Mouse (Mus musculus): ENCODE measurements around the gene Tepp. TPM values are rescaled to one million over a fixed set of nuclear protein-coding genes. Genes with fewer than 3 reads are reported as not detected.

The Tepp gene
- polyA plus RNA-seq, 1 experiment from 2014 or later: not detected

DNA sequence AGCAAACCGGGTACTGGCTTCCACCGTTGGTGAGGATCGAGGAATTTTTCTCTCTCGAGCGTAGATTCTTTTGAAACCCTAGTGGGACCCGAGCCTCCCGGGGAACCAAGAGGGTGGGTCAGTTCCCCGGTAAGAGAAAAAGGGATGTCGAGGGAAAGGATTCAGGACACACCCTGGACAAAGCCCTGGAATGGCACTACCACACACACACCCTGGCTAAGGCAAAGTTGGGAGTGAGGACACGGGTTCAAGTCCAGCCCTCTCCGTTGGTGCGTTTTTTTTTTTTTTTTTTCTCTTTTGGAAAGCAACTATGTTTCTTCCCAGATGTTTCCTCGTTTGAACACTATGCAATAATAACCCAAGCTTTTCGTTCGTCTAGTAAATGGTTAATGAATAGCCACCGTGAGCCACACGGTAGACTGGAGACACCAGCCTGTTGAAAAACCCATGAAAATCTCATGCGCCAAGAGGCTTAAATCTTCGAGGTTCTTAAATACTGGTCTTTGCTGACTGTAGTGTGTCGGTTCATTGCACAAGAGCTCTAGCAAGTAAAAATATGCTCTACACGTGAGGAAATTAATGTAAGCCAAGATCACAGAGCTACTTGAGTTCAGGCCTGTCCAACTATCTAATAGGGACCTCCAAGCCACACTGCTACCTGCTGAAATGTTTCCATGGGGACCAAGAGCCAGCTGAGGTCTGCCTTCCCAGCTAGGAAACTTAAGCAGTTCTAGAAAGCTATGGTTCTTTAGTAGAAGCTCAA, 22.3 kb downstream of the Tepp start:
- H3K4me3 ChIP-seq: peak overlapping the region; percentile 76
- no peak for DNase-seq (ENCODE audit: low spot score)
- H3K9me3 ChIP-seq: no peaks in the 10 kb centered on the region
- peaks cover 48% of the 10 kb centered on the region for H3K36me3 ChIP-seq
- 32% methylated on average over 21 of the region's 21 CpGs for WGBS
- no peaks in the 10 kb centered on the region for H3K27me3 ChIP-seq (ENCODE audit: insufficient read depth, poor library complexity, severe bottlenecking)
- peaks cover 38% of the 10 kb centered on the region for H3K4me1 ChIP-seq (replicated peaks)
- H3K27ac ChIP-seq: peak overlapping the region; percentile 94

DNA sequence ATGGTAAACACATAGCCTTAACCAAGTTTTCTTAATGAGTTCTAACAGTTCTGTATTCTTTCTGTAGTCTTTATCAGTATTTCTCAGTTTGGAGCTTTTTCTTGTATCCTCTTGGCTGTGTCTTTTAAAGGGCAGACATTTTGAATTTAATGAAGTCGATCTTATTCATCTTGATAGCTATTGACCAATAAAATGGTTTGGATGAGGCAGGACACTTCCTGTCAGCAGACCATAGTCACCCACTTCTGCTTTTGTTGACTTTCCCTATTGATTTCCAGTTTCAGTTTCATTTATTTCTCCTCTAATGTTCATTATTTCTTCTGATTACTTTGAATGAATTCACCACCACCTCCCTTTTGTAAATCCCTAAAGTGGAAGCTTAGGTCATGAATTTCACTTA, 25.3 kb downstream of the Tepp start:
- WGBS: 97% methylated on average over 1 of the region's 1 CpGs
- Histone ChIP-seq H3K27ac (no peak overlapping the region), H3K27me3 (ENCODE audit: insufficient read depth, poor library complexity, severe bottlenecking) (no peaks in the 10 kb centered on the region), H3K4me1 (replicated peaks) (peaks cover 19% of the 10 kb centered on the region), H3K36me3 (peaks cover 51% of the 10 kb centered on the region), H3K4me3 (no peak overlapping the region), H3K9me3 (no peaks in the 10 kb centered on the region)
- DNase-seq (ENCODE audit: low spot score): no peak

DNA sequence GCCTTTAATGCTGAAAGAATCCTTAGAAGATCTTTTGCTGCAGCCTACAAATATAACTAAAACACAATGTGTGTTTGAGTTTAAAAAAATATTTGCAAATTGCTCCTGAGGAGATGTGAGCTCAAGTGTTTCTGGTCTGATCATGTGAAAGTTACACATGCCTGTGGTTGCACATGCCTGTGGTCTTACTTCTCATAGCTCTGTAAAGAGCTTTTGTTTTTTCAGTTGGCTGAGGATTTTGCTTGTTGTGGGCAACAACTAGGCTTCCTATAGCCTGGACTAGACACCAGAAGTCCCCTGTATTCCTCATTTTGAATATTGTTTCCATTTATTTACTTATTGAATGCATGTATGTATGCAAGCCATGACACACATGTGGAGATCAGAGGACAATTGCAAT, 26.0 kb downstream of the Tepp start:
- DNase-seq (ENCODE audit: low spot score): no peak
- H3K36me3 ChIP-seq: peaks cover 58% of the 10 kb centered on the region

DNA sequence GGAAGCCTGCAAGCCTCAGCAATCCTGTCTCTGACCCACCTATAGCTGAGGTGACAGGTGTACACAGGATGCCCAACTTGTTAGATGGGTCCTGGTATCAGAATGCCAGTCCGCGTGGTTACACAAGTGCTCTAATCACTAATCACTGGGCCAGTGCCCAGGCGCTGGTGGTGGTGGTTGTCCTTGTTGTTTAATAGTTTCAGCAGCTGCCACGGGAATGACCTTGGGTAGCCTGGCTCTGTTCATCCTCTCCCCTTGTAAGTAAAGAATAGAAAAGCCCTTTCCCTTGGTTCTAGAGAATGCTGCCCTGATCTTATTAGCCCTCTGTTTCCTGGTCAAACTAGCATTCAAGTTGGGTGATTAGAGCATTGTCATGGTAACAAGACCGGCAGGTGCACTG, 31.4 kb downstream of the Tepp start:
- WGBS: 66% methylated on average over 5 of the region's 5 CpGs
- H3K36me3 ChIP-seq: peaks cover 74% of the 10 kb centered on the region

More for the DNA sequence above, 26.0 kb downstream of the Tepp start:
- Histone ChIP-seq H3K27me3 (ENCODE audit: insufficient read depth, poor library complexity, severe bottlenecking) (no peaks in the 10 kb centered on the region), H3K27ac (no peak overlapping the region), H3K4me3 (no peak overlapping the region), H3K9me3 (no peaks in the 10 kb centered on the region), H3K4me1 (replicated peaks) (peaks cover 14% of the 10 kb centered on the region)

DNA sequence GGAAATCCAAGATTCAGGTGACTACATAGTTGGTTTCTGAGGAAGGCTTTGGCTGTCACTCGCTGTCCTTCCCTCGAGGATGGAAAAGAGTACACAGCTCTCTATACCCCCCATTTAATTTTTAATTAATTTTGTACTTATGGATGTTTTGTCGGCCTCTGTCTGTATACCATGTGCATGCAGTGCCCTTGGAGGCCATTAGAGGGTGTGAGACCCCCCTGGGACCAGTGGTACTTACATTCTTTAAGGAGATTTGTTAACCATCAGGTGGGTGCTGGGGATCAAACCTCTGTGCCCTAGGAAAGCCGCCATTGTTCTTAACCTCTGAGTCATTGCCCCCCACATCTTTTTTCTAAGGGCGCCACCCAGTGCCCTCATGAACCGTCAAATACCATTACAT, 34.3 kb downstream of the Tepp start:
- H3K4me3 ChIP-seq: no peak overlapping the region
- H3K36me3 ChIP-seq: peaks cover 52% of the 10 kb centered on the region
- H3K27ac ChIP-seq: no peak overlapping the region
- DNase-seq (ENCODE audit: low spot score): no peak
- peaks cover 10% of the 10 kb centered on the region for H3K4me1 ChIP-seq (replicated peaks)
- H3K27me3 ChIP-seq (ENCODE audit: insufficient read depth, poor library complexity, severe bottlenecking): peaks cover 11% of the 10 kb centered on the region; the same call in 1 of the 2 replicates
- WGBS: 76% methylated on average over 6 of the region's 6 CpGs
- no peaks in the 10 kb centered on the region for H3K9me3 ChIP-seq

More for the DNA sequence above, 31.4 kb downstream of the Tepp start:
- H3K9me3 ChIP-seq: no peaks in the 10 kb centered on the region
- no peaks in the 10 kb centered on the region for H3K27me3 ChIP-seq (ENCODE audit: insufficient read depth, poor library complexity, severe bottlenecking)
- no peak for DNase-seq (ENCODE audit: low spot score)
- H3K4me3 ChIP-seq: no peak overlapping the region
- no peaks in the 10 kb centered on the region for H3K4me1 ChIP-seq (replicated peaks)
- no peak overlapping the region for H3K27ac ChIP-seq

DNA sequence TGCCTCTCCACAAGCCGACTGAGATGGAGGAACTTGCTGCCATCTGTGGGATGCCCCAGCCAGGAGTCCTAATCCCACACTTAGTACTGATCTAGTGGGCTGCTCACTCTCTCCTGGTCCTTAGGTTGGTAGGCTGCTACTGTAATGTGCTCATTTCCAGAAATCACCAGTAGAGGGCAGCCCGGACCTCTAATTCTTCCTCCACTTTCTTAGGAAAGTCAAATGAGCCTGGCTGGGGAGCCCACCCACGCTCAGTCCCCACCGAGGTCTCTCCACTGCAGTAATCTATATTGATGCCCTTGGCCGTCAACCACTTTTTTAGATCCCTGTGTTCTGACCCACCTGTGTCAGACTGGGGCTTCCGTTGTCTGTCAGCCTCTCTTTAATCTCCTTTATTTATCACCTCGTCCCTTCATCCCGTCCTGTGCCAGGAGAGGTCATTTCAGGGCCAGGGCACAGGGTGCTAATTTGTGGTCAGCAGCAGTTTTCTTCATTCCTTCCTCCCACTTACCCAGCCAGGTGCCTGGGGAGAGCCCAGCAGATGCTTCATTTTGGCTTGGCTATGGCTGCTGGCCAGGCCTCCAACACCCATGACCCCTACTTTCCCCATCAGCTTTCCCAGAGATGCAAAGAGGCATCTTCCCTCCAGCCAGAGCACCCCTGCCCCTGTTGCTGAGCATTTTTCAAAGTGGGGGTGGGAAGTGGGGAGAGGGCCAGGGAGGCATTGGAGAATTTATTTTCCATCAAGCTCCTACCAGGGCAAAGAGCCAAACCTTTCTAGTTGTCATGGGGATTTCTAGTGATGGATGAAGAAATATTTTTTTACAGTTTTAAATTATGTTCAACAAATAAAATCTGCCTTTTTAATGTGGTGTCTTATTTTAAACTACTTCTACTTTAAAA, 36.5 kb downstream of the Tepp start:
- Histone ChIP-seq H3K36me3 (peaks cover 32% of the 10 kb centered on the region), H3K27ac (no peak overlapping the region), H3K4me3 (no peak overlapping the region), H3K27me3 (ENCODE audit: insufficient read depth, poor library complexity, severe bottlenecking) (peaks cover 31% of the 10 kb centered on the region), H3K9me3 (no peaks in the 10 kb centered on the region), H3K4me1 (replicated peaks) (peaks cover 21% of the 10 kb centered on the region)
- WGBS: 37% methylated on average over 8 of the region's 8 CpGs
- DNase-seq (ENCODE audit: low spot score): peak; percentile 76

DNA sequence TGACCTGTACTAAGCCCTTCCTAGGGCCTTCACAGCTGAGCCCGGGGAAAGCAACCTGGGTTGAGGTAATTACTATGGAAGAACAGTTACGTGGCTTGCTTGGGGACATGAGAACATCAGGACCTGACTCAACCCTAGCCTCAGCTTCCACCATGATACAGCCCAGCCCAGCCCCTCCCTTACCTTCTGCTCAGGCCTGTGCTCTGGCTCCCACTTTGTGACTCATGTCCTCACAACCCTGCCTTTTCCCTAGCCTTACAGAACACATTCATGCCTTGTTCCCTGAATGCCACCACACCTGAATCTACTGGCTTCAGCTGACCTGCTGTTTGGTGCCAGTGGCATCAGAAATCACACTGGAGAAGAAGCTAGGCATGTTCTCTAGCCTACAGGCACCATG, 38.0 kb downstream of the Tepp start:
- no peaks in the 10 kb centered on the region for H3K9me3 ChIP-seq
- H3K27me3 ChIP-seq (ENCODE audit: insufficient read depth, poor library complexity, severe bottlenecking): peaks cover 38% of the 10 kb centered on the region
- no peak overlapping the region for H3K4me3 ChIP-seq
- H3K36me3 ChIP-seq: peaks cover 24% of the 10 kb centered on the region
- DNase-seq (ENCODE audit: low spot score): no peak
- H3K4me1 ChIP-seq (replicated peaks): peaks cover 35% of the 10 kb centered on the region
- WGBS: 89% methylated on average over 2 of the region's 2 CpGs
- no peak overlapping the region for H3K27ac ChIP-seq

DNA sequence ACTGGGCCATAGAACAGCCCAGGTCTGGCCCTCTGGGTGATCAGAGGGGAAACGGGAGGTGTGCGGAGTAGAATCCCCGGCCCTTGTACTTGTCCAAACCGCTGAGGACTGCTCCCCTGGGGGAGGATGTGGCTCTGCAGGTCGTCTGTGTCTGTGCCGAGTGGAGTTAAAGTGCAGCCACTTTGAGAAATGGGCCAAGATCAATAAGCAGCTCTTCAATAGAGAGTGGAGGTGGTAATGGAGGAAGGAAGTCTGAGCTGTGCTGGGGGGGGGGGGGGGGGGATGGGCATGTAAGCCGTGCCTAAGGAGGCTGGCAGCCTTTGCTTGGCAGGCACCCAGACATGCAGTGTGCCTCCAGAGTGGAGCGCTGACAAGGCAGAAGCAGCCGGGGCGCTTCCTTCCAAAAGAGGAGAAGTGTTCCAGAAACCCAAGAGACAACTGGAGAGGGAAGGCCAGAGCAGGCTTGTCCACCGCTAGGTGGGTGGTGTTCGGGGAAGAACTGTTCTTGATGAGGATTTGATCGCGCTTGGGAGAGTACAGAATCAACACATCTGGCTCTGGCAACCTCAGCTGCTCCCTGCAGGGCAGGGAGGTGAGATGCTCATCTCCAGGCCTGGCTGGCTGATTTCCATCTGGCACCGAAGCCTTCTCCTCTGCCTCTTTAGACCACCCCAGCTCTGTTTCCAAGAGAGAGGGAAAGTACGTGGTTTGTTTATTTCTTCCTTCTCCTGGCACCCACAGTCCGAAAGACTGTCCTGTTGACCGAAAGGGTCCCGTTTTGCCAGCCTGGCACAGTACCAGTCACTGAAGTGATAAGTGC, 38.7 kb downstream of the Tepp start:
- 66% methylated on average over 19 of the region's 19 CpGs for WGBS
- no peak for DNase-seq (ENCODE audit: low spot score)
- Histone ChIP-seq H3K4me3 (no peak overlapping the region), H3K9me3 (no peaks in the 10 kb centered on the region), H3K4me1 (replicated peaks) (peaks cover 42% of the 10 kb centered on the region), H3K27ac (no peak overlapping the region), H3K27me3 (ENCODE audit: insufficient read depth, poor library complexity, severe bottlenecking) (peaks cover 38% of the 10 kb centered on the region), H3K36me3 (peaks cover 18% of the 10 kb centered on the region)

DNA sequence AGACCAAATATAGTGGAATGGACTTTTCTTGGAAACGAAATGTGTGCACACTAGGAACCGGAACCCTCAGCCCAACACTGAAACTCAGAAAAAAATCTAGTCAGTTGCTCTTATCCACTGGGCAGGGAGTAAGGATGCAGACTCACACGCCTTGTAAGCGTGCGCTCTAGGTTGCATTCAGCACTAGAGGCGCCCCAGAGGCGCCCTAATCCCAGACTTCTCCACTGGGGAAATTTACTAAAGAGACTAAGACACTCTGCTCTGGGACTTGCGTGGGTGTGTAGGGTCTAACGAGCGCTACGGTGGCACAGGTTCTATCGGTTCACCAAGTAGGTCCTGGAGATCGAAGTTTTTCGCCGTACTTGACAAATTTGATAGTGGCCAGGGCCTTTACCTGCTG, 41.1 kb downstream of the Tepp start:
- H3K4me3 ChIP-seq: peak overlapping the region; percentile 89

DNA sequence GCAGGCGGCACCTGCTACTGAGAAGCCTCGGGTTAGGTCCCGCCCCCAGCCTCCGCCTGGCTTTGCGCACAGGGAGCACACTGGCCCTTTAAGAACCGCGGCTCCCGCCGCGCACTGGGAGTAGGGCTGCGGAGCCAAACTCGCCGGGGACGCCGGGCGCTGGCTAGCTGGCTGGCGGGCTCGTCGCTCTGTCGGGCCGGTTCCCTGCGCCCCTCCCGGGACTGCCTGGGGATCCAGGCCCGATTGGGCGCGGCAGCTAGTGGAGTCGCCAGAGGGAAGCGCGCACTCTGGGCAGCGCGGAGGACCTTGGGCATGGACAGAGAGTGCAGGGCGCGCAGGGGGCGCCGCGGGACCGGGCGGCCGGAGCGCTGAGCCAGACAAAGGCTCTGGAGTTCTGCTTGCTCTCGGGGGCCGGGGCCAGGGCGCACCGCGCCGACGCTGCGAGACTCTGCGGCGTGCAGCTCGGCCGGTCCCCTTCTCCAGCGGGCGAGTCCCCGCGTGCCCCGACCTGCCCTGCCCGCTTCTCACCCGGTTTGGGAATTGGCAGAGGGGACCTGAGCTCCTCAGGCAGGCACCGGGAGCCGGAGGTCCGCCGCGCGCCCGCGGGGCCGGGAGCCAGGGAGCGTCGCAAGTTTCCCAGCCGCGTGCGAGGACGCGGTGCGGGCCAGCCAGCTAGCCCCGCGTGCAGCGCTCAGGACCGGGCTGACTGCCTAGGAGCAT, 41.9 kb downstream of the Tepp start, which contains the start of gene Mmp15:
Gene Mmp15, plus strand, starts transcription at position 118 of the 720 bp plus-strand sequence.
- under 1% methylated on average over 80 of the region's 80 CpGs for WGBS
- Histone ChIP-seq H3K36me3 (0 out of 2 replicates have a peak, but pooled peaks cover 6% of the 10 kb centered on the region), H3K4me1 (replicated peaks) (peaks cover 51% of the 10 kb centered on the region), H3K27ac (peak within 1 kb of the TSS; percentile 95), H3K9me3 (no peaks in the 10 kb centered on the region), H3K27me3 (ENCODE audit: insufficient read depth, poor library complexity, severe bottlenecking) (peaks cover 38% of the 10 kb centered on the region), H3K4me3 (peak within 1 kb of the TSS; percentile 89)
- peak; percentile 83 for DNase-seq (ENCODE audit: low spot score)

More for the DNA sequence above, 41.1 kb downstream of the Tepp start:
- Histone ChIP-seq H3K36me3 (0 out of 2 replicates have a peak, but pooled peaks cover 6% of the 10 kb centered on the region), H3K4me1 (replicated peaks) (peaks cover 51% of the 10 kb centered on the region), H3K9me3 (no peaks in the 10 kb centered on the region), H3K27ac (peak overlapping the region; percentile 95; the same call in 1 of the 2 replicates), H3K27me3 (ENCODE audit: insufficient read depth, poor library complexity, severe bottlenecking) (peaks cover 38% of the 10 kb centered on the region)
- DNase-seq (ENCODE audit: low spot score): peak; percentile 54
- 3% methylated on average over 15 of the region's 15 CpGs for WGBS

DNA sequence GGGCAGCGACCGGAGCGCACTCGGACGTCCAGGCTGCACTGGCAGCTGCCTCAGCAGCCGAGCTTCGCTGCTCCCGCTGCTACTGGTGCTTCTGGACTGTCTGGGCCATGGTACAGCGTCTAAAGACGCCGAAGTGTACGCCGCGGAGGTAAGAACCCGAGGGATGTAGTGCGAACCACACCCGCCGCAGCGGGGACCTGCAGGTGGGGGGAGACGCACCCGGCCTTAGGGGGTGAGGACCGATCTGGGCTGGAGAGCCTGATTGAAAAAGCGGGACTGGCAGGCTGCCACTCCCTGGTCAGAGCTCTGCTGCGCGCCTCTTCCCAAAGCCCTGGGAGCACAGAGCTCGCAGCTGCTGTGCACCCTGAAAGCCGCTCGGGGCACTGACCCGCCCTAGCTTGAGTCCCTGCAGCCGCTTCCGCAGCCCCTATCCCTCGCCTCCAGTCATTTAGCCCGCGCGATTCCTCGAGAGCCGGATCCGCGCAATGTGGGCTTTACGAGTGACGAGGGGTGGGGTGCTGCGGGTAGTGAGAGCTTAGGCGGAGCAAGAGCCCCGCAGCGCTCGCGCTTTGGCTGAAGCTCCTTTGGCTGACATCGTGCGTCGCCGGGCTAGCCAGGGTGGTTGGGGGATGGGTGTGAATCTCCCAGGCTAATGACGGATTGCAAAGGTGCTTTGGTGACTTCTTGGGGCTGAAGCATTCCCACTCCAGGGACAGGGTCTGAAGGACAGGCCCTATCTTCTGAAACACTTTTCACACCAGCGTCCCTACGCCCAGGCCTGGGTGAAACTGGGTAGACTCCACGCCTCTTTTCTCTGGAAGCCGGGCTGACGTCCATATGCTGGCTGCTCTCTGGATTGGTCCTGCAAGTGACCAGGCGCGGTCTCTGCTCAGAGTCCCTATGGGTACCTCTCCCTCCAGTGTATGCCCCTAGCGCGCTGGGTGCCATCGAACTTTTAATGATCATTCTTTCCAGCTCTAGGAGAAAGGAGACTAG, 42.8 kb downstream of the Tepp start:
- 2% methylated on average over 62 of the region's 62 CpGs for WGBS
- Histone ChIP-seq H3K4me3 (peak overlapping the region; percentile 89), H3K9me3 (no peaks in the 10 kb centered on the region), H3K27me3 (ENCODE audit: insufficient read depth, poor library complexity, severe bottlenecking) (peaks cover 33% of the 10 kb centered on the region), H3K27ac (peak overlapping the region; percentile 95), H3K4me1 (replicated peaks) (peaks cover 51% of the 10 kb centered on the region), H3K36me3 (0 out of 2 replicates have a peak, but pooled peaks cover 6% of the 10 kb centered on the region)
- DNase-seq (ENCODE audit: low spot score): peak; percentile 80
